Mouse (Mus musculus) stomach, postnatal 0 days (tissue): ENCODE results near the gene Gli3.

Source experiments
- CTCF ChIP-seq: IDR thresholded peaks from 2 replicates; pipeline ENCODE4 v1.5.1; 2016; ENCODE audit warnings: antibody characterized with exemption, low read depth, mild to moderate bottlenecking, moderate library complexity
- EP300 ChIP-seq: optimal IDR thresholded peaks from 2 replicates; pipeline ENCODE3; 2016; ENCODE audit warnings: antibody characterized with exemption

DNA sequence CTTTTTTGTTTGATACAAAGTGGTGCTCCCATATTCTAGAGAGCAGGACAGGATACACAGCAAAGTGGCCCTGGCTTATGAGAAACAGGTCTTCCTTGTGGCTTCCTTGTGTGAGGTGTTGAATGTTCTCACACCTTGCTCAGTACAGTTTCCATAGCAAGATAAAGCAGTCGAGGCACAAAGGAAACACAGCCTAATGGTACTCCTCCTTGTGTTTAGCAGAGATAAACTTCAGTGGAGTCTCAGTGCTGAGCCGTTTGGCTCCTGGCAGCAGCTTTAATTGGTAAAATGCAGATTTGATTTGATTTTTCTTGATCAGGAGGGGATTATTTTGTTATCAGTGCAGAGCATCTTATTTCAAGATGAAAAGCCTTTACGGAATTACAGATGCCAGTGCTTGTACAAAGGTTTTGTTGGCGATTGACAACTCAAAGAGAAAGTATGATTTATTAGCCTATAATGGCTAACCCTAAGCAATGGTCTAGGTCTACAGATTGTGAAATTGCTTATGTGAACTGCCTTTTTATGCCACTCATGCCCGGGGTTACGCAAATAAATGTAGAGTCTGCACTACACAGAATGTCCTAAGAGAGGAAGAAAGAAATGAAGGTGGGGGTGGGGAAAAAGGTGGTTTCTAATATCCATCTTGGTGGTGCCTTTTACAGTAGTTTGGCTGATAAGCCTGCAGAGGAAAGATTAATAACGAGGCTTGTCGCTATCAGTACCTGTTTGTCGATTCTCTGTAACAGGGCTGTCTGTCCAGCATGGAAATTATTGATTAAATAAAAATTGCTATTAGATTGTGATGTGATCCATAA is 207.3 kb downstream of the Gli3 start:
- TF ChIP-seq CTCF (no peak), EP300 (no peak)
